Mouse (Mus musculus) cerebral cortex, adult 2 months (tissue): Measurements from ENCODE around the gene Vinac1.

Experiments
- WGBS: fragments of 180-500 bp; shearing (Covaris S2); methylation state at CpG from one replicate; pipeline ENCODE4 v1.1.7; 2018; 5-methylcytosine and 5-hydroxymethylcytosine counted together

Gene Vinac1

GRCm38 (mm10) chr2:129038937-129039631 is 8.9 kb downstream of the Vinac1 start:
- 4% methylated on average over 62 of the region's 62 CpGs for WGBS

GRCm38 (mm10) chr2:129038426-129038936 is 9.5 kb downstream of the Vinac1 start:
- WGBS: 30% methylated on average over 15 of the region's 15 CpGs

- WGBS: 57% methylated on average over 5 of the region's 5 CpGs
These were observed 12.6 kb downstream of the Vinac1 start for GRCm38 (mm10) chr2:129035381-129035780.

GRCm38 (mm10) chr2:129024820-129025219 is 23.2 kb downstream of the Vinac1 start:
- 84% methylated on average over 9 of the region's 9 CpGs for WGBS

GRCm38 (mm10) chr2:129020106-129020505 is 27.9 kb downstream of the Vinac1 start:
- 95% methylated on average over 2 of the region's 2 CpGs for WGBS

GRCm38 (mm10) chr2:129008867-129009266 is 39.1 kb downstream of the Vinac1 start:
- whole genome bisulfite sequencing: 75% methylated on average over 2 of the region's 2 CpGs

- 74% methylated on average over 4 of the region's 4 CpGs for WGBS
These were observed 41.7 kb downstream of the Vinac1 start for GRCm38 (mm10) chr2:129006194-129006749.

- 67% methylated on average over 3 of the region's 3 CpGs for WGBS
These were observed 63.2 kb downstream of the Vinac1 start for GRCm38 (mm10) chr2:128984746-128985145.

- 41% methylated on average over 4 of the region's 4 CpGs for WGBS
These were observed 72.4 kb downstream of the Vinac1 start for GRCm38 (mm10) chr2:128975572-128975971.
